ENCODE assay signal across 8 mouse cellular contexts in genomic region chr9:110476124-110477091, GRCm38 (mm10). TPM values are rescaled to one million over a fixed set of nuclear protein-coding genes. Genes with fewer than 3 reads are reported as not detected.
DNase-seq lines count a peak whose midpoint lies in the region; ATAC-seq and TF ChIP-seq lines count a peak whose summit lies in the region.

Gene Klhl18 (minus strand): TSS chr9:110476694.
Gene Kif9 (plus strand): TSS chr9:110476958.

- no peak for TF ChIP-seq CTCF in ES-Bruce4 (IDR thresholded peaks at IDR 0.05; ENCODE audit: low read depth, low read length)
- TF ChIP-seq CTCF in liver, postnatal 0 days (IDR thresholded peaks at IDR 0.05; ENCODE audit: low read depth) = no peak

- TF ChIP-seq POLR2A in ES-Bruce4 (IDR thresholded peaks at IDR 0.05; ENCODE audit: insufficient read depth, low read length) = no peak

- WGBS in forebrain, embryonic 13.5 days = under 1% methylated on average over 53 of the region's 53 CpGs
- under 1% methylated on average over 53 of the region's 53 CpGs for WGBS in large intestine, adult 2 months
- under 1% methylated on average over 53 of the region's 53 CpGs for WGBS in liver, postnatal 0 days (ENCODE audit: insufficient replicate concordance)
- under 1% methylated on average over 53 of the region's 53 CpGs for WGBS in neural tube, embryonic 14.5 days

- H3K4me1 ChIP-seq in ES-Bruce4 (ENCODE audit: control insufficient read depth, insufficient read depth, low read length) = no peaks in the 10 kb centered on the region
- peaks cover 15% of the 10 kb centered on the region for H3K4me1 ChIP-seq in forebrain, embryonic 13.5 days
- H3K4me1 ChIP-seq in liver, postnatal 0 days (ENCODE audit: insufficient read depth) = peaks cover 16% of the 10 kb centered on the region
- peaks cover 6% of the 10 kb centered on the region; the same call in 1 of the 2 replicates for H3K4me1 ChIP-seq in neural tube, embryonic 14.5 days (ENCODE audit: control insufficient read depth, insufficient read depth, low read length)

- no peaks in the 10 kb centered on the region for H3K36me3 ChIP-seq in ES-Bruce4 (ENCODE audit: control insufficient read depth, insufficient read depth, low read length, poor library complexity, severe bottlenecking)
- H3K36me3 ChIP-seq in forebrain, embryonic 13.5 days (ENCODE audit: poor library complexity, severe bottlenecking) = no peaks in the 10 kb centered on the region; the same call in 1 of the 2 replicates
- no peaks in the 10 kb centered on the region for H3K36me3 ChIP-seq in liver, postnatal 0 days (replicated peaks; ENCODE audit: insufficient read depth, low read length)
- peaks cover 5% of the 10 kb centered on the region; the same call in 1 of the 2 replicates for H3K36me3 ChIP-seq in neural tube, embryonic 14.5 days (ENCODE audit: control insufficient read depth, insufficient read depth, low read length)

- DNase-seq in heart, postnatal 10 days = peak; percentile 98
- DNase-seq in large intestine, adult 2 months (ENCODE audit: low read depth, low spot score) = peak; percentile 85
- DNase-seq in liver, postnatal 0 days = peak; percentile 96
- DNase-seq in testis, postnatal 10 days (ENCODE audit: low spot score) = peak; percentile 97

- no peaks in the 10 kb centered on the region for H3K9me3 ChIP-seq in ES-Bruce4 (replicated peaks; ENCODE audit: control insufficient read depth, insufficient read depth, low read length, poor library complexity, severe bottlenecking)
- no peaks in the 10 kb centered on the region for H3K9me3 ChIP-seq in forebrain, embryonic 13.5 days (replicated peaks)
- H3K9me3 ChIP-seq in liver, postnatal 0 days (ENCODE audit: low read length) = no peaks in the 10 kb centered on the region
- no peaks in the 10 kb centered on the region for H3K9me3 ChIP-seq in neural tube, embryonic 14.5 days (ENCODE audit: control insufficient read depth, low read length)

- H3K27ac ChIP-seq in ES-Bruce4 (ENCODE audit: insufficient read depth, low read length) = no peak within 1 kb of the TSS
- H3K27ac ChIP-seq in forebrain, embryonic 13.5 days = peak within 1 kb of the TSS; percentile 85
- H3K27ac ChIP-seq in liver, postnatal 0 days (ENCODE audit: low read depth) = peak within 1 kb of the TSS; percentile 90
- H3K27ac ChIP-seq in neural tube, embryonic 14.5 days (ENCODE audit: low read depth, low read length) = peak within 1 kb of the TSS; percentile 86

- intact Hi-C loops in heart, postnatal 10 days (cut with DNase I) = loop anchor here (1.0 kb wide), 1 partner anchor 56 kb away; the partner anchor contains the start of gene Setd2

- no peak for TF ChIP-seq EP300 in ES-Bruce4 (IDR thresholded peaks at IDR 0.05; ENCODE audit: insufficient read depth, low read depth, low read length)
- TF ChIP-seq EP300 in liver, postnatal 0 days (IDR thresholded peaks at IDR 0.05; ENCODE audit: low read depth) = no peak

- H3K9ac ChIP-seq in ES-Bruce4 (ENCODE audit: low read depth, poor library complexity, severe bottlenecking) = peak within 1 kb of the TSS; percentile 30
- peak within 1 kb of the TSS; percentile 84 for H3K9ac ChIP-seq in forebrain, embryonic 13.5 days
- H3K9ac ChIP-seq in liver, postnatal 0 days (replicated peaks) = peak within 1 kb of the TSS; percentile 76
- peak within 1 kb of the TSS; percentile 81 for H3K9ac ChIP-seq in neural tube, embryonic 14.5 days (replicated peaks; ENCODE audit: low read depth, low read length)

- peak; percentile 95 for ATAC-seq in cerebellum, adult (ENCODE audit: insufficient number of reproducible peaks, low FRiP score, low TSS enrichment)
- peak; percentile 99 for ATAC-seq in forebrain, embryonic 13.5 days
- peak; percentile 99 for ATAC-seq in liver, postnatal 0 days
- ATAC-seq in neural tube, embryonic 14.5 days (ENCODE audit: low read depth) = peak; percentile 99

- H3K27me3 ChIP-seq in ES-Bruce4 (ENCODE audit: control insufficient read depth, insufficient read depth, low read length, poor library complexity, severe bottlenecking) = no peaks in the 10 kb centered on the region
- peaks cover 12% of the 10 kb centered on the region; the same call in 1 of the 2 replicates for H3K27me3 ChIP-seq in forebrain, embryonic 13.5 days
- H3K27me3 ChIP-seq in liver, postnatal 0 days (ENCODE audit: insufficient read depth, low read length) = no peaks in the 10 kb centered on the region
- H3K27me3 ChIP-seq in neural tube, embryonic 14.5 days (ENCODE audit: control insufficient read depth, insufficient read depth, low read length) = no peaks in the 10 kb centered on the region

- peak within 1 kb of the TSS; percentile 75 for H3K4me3 ChIP-seq in ES-Bruce4 (ENCODE audit: low read depth, low read length)
- peak within 1 kb of the TSS; percentile 78 for H3K4me3 ChIP-seq in forebrain, embryonic 13.5 days
- peak within 1 kb of the TSS; percentile 59 for H3K4me3 ChIP-seq in liver, postnatal 0 days (ENCODE audit: low read depth, low read length)
- peak within 1 kb of the TSS; percentile 71 for H3K4me3 ChIP-seq in neural tube, embryonic 14.5 days (ENCODE audit: low read depth, low read length)

- peak within 1 kb of the TSS; percentile 79 for H3K4me2 ChIP-seq in forebrain, embryonic 13.5 days
- H3K4me2 ChIP-seq in liver, postnatal 0 days (ENCODE audit: low read depth, low read length) = peak within 1 kb of the TSS; percentile 91
- H3K4me2 ChIP-seq in neural tube, embryonic 14.5 days (ENCODE audit: low read depth, low read length) = peak within 1 kb of the TSS; percentile 79

RNA-seq across cellular contexts. Expression of gene Klhl18, which starts in this region (rescaled TPM):
- polyA plus RNA-seq in ES-Bruce4 (2011; ENCODE audit: insufficient read depth, insufficient read length, low read depth, missing spikeins) = 6.2 and 7.0 TPM in 2 replicates
- polyA plus RNA-seq in forebrain, embryonic 13.5 days (2015; fragmentation: Nextera tagmentation; extraction: Ambion mirVana) = 8.2 and 9.6 TPM in 2 replicates
- total RNA-seq in heart, postnatal 10 days (2021) = 10 to 100 TPM; 13.3 to 13.8 TPM
- polyA plus RNA-seq in large intestine, adult 2 months (2012; rRNA removed) = 13.2 and 19.1 TPM in 2 replicates
- polyA plus RNA-seq in liver, postnatal 0 days (2015; fragmentation: Nextera tagmentation; extraction: Ambion mirVana) = 1.4 and 1.5 TPM in 2 replicates
- 24.1 and 24.3 TPM in 2 replicates for polyA plus RNA-seq in neural tube, embryonic 14.5 days (2014; fragmentation: Nextera tagmentation; extraction: Ambion mirVana)

RNA-seq across cellular contexts. Expression of gene Kif9, which starts in this region (rescaled TPM):
- polyA plus RNA-seq in ES-Bruce4 (2011; ENCODE audit: insufficient read depth, insufficient read length, low read depth, missing spikeins) = 1.2 TPM in 2 replicates
- 1.7 and 3.0 TPM in 2 replicates for polyA plus RNA-seq in forebrain, embryonic 13.5 days (2015; fragmentation: Nextera tagmentation; extraction: Ambion mirVana)
- under 1 TPM; 0.19 to 0.22 TPM for total RNA-seq in heart, postnatal 10 days (2021)
- 0.69 and 0.78 TPM in 2 replicates for polyA plus RNA-seq in large intestine, adult 2 months (2012; rRNA removed)
- polyA plus RNA-seq in liver, postnatal 0 days (2015; fragmentation: Nextera tagmentation; extraction: Ambion mirVana) = 0.09 and 0.53 TPM in 2 replicates
- polyA plus RNA-seq in neural tube, embryonic 14.5 days (2014; fragmentation: Nextera tagmentation; extraction: Ambion mirVana) = 3.5 and 3.7 TPM in 2 replicates

Comparison
In these comparisons a context has a peak if more than half of its experiments do, and no peak if none do; other contexts are left out.
1. H3K9ac ChIP-seq: peak in every context shown above with its lines; median percentile 84 in forebrain, embryonic 13.5 days; 81 in neural tube, embryonic 14.5 days; 76 in liver, postnatal 0 days; 30 in ES-Bruce4.